In the genomic region with DNA sequence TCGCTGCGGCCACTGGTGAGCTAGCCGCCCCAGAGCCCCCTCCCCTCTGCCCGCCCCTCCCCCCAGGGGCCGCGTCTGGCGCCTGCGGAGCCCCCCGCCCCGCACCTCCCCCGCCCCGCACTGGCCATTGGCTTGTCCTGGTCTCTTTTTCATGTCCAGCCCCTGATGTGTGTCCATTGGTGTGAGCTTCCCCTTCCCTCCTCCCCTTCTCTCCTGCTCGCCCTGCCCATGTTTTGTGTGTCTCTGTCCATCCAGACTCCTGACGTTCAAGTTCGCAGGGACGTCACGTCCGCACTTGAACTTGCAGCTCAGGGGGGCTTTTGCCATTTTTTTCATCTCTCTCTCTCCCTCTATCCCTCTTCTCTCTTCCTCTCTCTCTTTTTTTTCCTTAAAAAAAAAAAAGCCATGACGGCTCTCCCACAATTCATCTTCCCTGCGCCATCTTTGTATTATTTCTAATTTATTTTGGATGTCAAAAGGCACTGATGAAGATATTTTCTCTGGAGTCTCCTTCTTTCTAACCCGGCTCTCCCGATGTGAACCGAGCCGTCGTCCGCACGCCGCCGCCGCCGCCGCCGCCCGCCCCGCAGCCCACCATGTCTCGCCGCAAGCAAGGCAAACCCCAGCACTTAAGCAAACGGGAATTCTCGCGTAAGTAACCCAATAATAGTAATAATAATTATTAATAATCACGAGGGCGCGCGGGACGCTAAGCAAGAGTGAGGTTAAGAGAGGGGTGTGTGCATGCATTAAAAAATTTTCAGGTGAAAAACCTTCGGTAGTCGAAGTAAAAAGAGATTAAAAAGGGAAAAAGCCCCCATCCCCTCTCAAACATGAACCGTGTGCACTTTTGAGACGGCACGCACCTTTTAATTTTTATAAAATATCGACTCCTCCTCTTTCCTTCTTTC, we compare ENCODE assay signal across 8 mouse cellular contexts. TPM values are rescaled to one million over a fixed set of nuclear protein-coding genes. Genes with fewer than 3 reads are reported as not detected.
A peak's percentile ranks its signal among the peaks of the same experiment; 100 is the strongest.
DNase-seq lines count a peak whose midpoint lies in the region; ATAC-seq and TF ChIP-seq lines count a peak whose summit lies in the region.

A gene (plus strand): TSS at position 262 of the 911 bp plus-strand sequence.

- peak within 1 kb of the TSS; percentile 91 for H3K4me2 ChIP-seq in liver, embryonic 14.5 days (ENCODE audit: low read depth)
- H3K4me2 ChIP-seq in neural tube, embryonic 11.5 days (ENCODE audit: low read depth) = peak within 1 kb of the TSS; percentile 99

- H3K4me3 ChIP-seq in liver, embryonic 14.5 days (ENCODE audit: insufficient read depth in 1 of 2, low read depth in 2 of 2, low read length in 2 of 2) = peak within 1 kb of the TSS; percentile 68 to 83
- H3K4me3 ChIP-seq in neural tube, embryonic 11.5 days (ENCODE audit: low read depth, low read length) = peak within 1 kb of the TSS; percentile 93

- 0 out of 2 replicates have a peak, but pooled peaks have one; percentile 15 for TF ChIP-seq EP300 in liver, embryonic 14.5 days (IDR thresholded peaks at IDR 0.05; ENCODE audit: low read depth)

- H3K27me3 ChIP-seq in liver, embryonic 14.5 days (ENCODE audit: control insufficient read depth, insufficient read depth, low read length) = peaks cover 11% of the 10 kb centered on the region
- no peaks in the 10 kb centered on the region for H3K27me3 ChIP-seq in neural tube, embryonic 11.5 days (ENCODE audit: control insufficient read depth, insufficient read depth, low read length)

- ATAC-seq in granulocyte monocyte progenitor cell, adult 5-6 weeks (replicated peaks; ENCODE audit: poor library complexity, severe bottlenecking) = peak; percentile 40
- peak; percentile 34; the same call in 1 of the 2 replicates for ATAC-seq in liver, embryonic 14.5 days (ENCODE audit: insufficient read depth)
- peak; percentile 76 for ATAC-seq in neural tube, embryonic 11.5 days (ENCODE audit: insufficient read depth, low FRiP score, low TSS enrichment)

- DNase-seq in kidney, adult 11 months = peak; percentile 44
- DNase-seq in kidney, postnatal 25 days = no peak
- peak; percentile 64 to 75 for DNase-seq in adrenal gland, postnatal 36 days
- DNase-seq in kidney, adult 9 months = peak; percentile 13
- DNase-seq in liver, embryonic 14.5 days (ENCODE audit: low read depth in 3 of 3, low spot score in 3 of 3) = no peak
- peak; percentile 90 for DNase-seq in neural tube, embryonic 11.5 days (ENCODE audit: low spot score)
- no peak for DNase-seq in urinary bladder, adult 2 months (ENCODE audit: low spot score)

- WGBS in liver, embryonic 14.5 days (ENCODE audit: insufficient replicate concordance) = under 1% methylated on average over 41 of the region's 51 CpGs
- under 1% methylated on average over 39 of the region's 51 CpGs for WGBS in neural tube, embryonic 11.5 days

- peak within 1 kb of the TSS; percentile 73 for H3K27ac ChIP-seq in liver, embryonic 14.5 days
- H3K27ac ChIP-seq in neural tube, embryonic 11.5 days (ENCODE audit: low read depth, low read length) = peak within 1 kb of the TSS; percentile 94

- no peak for TF ChIP-seq CTCF in liver, embryonic 14.5 days (IDR thresholded peaks at IDR 0.05; ENCODE audit: low read depth)

- no peaks in the 10 kb centered on the region for H3K9me3 ChIP-seq in liver, embryonic 14.5 days (ENCODE audit: control insufficient read depth, low read length)
- no peaks in the 10 kb centered on the region for H3K9me3 ChIP-seq in neural tube, embryonic 11.5 days (ENCODE audit: control insufficient read depth, low read length)

- peaks cover 4 to 9% of the 10 kb centered on the region in 2 experiments; a peak in 2 of 4 replicates for H3K4me1 ChIP-seq in liver, embryonic 14.5 days (replicated peaks; ENCODE audit: control insufficient read depth in 2 of 2, insufficient read depth in 2 of 2, low read length in 1 of 2)
- peaks cover 19% of the 10 kb centered on the region for H3K4me1 ChIP-seq in neural tube, embryonic 11.5 days (ENCODE audit: control insufficient read depth, insufficient read depth, low read length)

- no peaks in the 10 kb centered on the region for H3K36me3 ChIP-seq in liver, embryonic 14.5 days (replicated peaks; ENCODE audit: control insufficient read depth, insufficient read depth, low read depth)
- H3K36me3 ChIP-seq in neural tube, embryonic 11.5 days (ENCODE audit: control insufficient read depth, insufficient read depth, low read length) = no peaks in the 10 kb centered on the region

- H3K9ac ChIP-seq in liver, embryonic 14.5 days (replicated peaks) = peak within 1 kb of the TSS; percentile 70
- peak within 1 kb of the TSS; percentile 97 for H3K9ac ChIP-seq in neural tube, embryonic 11.5 days (ENCODE audit: low read length)

RNA-seq across cellular contexts. Expression of the gene that starts here (rescaled TPM):
- 1 to 10 TPM; 4.9 to 5.4 TPM for total RNA-seq in adrenal gland, postnatal 36 days (2021)
- 33.7 and 44.4 TPM in 2 replicates for total RNA-seq in granulocyte monocyte progenitor cell, adult 5-6 weeks (2014; fragmentation: Nextera tagmentation)
- total RNA-seq in granulocyte monocyte progenitor cell, adult 5-6 weeks (2017) = 10.0 and 16.0 TPM in 2 replicates
- 10.9 and 13.0 TPM in 2 replicates for polyA plus RNA-seq in liver, embryonic 14.5 days (2012; rRNA removed)
- polyA plus RNA-seq in liver, embryonic 14.5 days (2014; fragmentation: Nextera tagmentation; extraction: Ambion mirVana) = 29.4 and 33.0 TPM in 2 replicates
- polyA plus RNA-seq in neural tube, embryonic 11.5 days (2014; fragmentation: Nextera tagmentation; extraction: Ambion mirVana) = 72.2 and 72.7 TPM in 2 replicates
- 1.3 and 2.4 TPM in 2 replicates for polyA plus RNA-seq in urinary bladder, adult 2 months (2012; rRNA removed)

Comparison
In these comparisons a context has a peak if more than half of its experiments do, and no peak if none do; other contexts are left out.
1. DNase-seq: peak in kidney, adult 11 months (single experiment), adrenal gland, postnatal 36 days (2 of 2), kidney, adult 9 months (single experiment) and neural tube, embryonic 11.5 days (single experiment); none in kidney, postnatal 25 days (0 of 2), liver, embryonic 14.5 days (0 of 3) and urinary bladder, adult 2 months (single experiment).
2. Peak in every context shown above with its lines, with median percentiles within 50 percentile points of each other: ATAC-seq.